Mouse (Mus musculus) forebrain, embryonic 10.5 days (tissue): ENCODE data around the gene Usp24. TPM values are rescaled to one million over a fixed set of nuclear protein-coding genes. Genes with fewer than 3 reads are reported as not detected.

ENCODE experiments used
- DNase-seq: peaks from one replicate; pipeline ENCODE4 v3.0.0-alpha.2; 2017; ENCODE audit warnings: low spot score; ENCODE audit errors: extremely low spot score
- H3K27ac ChIP-seq: fragments of 300-500 bp; sonication (generic); 2 replicates; pipeline ENCODE4 v1.5.1; 2016; ENCODE audit warnings: mild to moderate bottlenecking
- H3K27me3 ChIP-seq: fragments of 300-500 bp; sonication (generic); 2 replicates; pipeline ENCODE4 v1.6.1; 2016; ENCODE audit warnings: mild to moderate bottlenecking; ENCODE audit not compliant: poor library complexity, severe bottlenecking
- H3K36me3 ChIP-seq: fragments of 300-500 bp; sonication (generic); replicated peaks from 2 replicates; pipeline ENCODE4 v1.6.1; 2016; ENCODE audit warnings: mild to moderate bottlenecking, moderate library complexity
- H3K4me1 ChIP-seq: fragments of 300-500 bp; sonication (generic); 2 replicates; pipeline ENCODE4 v1.6.1; 2016
- H3K4me3 ChIP-seq: fragments of 300-500 bp; sonication (generic); 2 replicates; pipeline ENCODE4 v1.5.1; 2016; ENCODE audit warnings: mild to moderate bottlenecking, moderate library complexity
- H3K9me3 ChIP-seq: fragments of 300-500 bp; sonication (generic); 2 replicates; pipeline ENCODE4 v1.6.1; 2016; ENCODE audit warnings: mild to moderate bottlenecking, moderate library complexity
- WGBS: fragments of 180-500 bp; shearing (Covaris S2); methylation state at CpG from one replicate; pipeline ENCODE4 v1.1.7; 2016; 5-methylcytosine and 5-hydroxymethylcytosine counted together
- polyA plus RNA-seq: library from polyadenylated mRNA; unstranded; fragments of >200 nt; fragmentation: Nextera tagmentation; extraction: Ambion mirVana; gene quantifications from 2 replicates; pipeline ENCODE4 v1.2.1, GENCODE M21; 2016

Usp24 gene
- polyA plus RNA-seq, 1 experiment from 2014 or later = 8.6 TPM

DNA sequence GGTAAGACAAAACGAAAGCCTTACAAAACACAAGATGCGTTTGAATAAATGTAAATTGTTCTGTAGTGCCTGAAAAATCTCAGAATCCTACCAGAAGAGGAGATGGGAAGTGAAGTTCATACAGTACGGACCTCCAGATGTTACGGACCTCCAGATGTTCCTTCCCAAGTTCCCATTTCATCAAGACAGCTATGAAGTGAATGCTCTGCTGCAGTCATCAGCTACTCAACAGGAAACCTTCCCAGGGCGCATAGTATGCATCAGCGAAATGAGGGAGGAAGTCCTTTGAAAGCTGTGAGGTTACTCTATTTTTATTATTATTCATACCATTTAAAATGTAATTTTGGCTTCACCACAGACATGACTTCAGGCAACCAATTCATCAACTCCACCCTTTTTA is 14.7 kb upstream of the Usp24 start:
- Histone ChIP-seq H3K36me3 (no peaks in the 10 kb centered on the region), H3K9me3 (no peaks in the 10 kb centered on the region), H3K27ac (no peak overlapping the region), H3K27me3 (no peaks in the 10 kb centered on the region), H3K4me3 (no peak overlapping the region), H3K4me1 (peaks cover 5% of the 10 kb centered on the region; the same call in 1 of the 2 replicates)
- no peak for DNase-seq
- 89% methylated on average over 6 of the region's 6 CpGs for WGBS

- WGBS = 91% methylated on average over 3 of the region's 3 CpGs
Measured at GRCm38 (mm10) chr4:106308090-106308489, 7.9 kb upstream of the Usp24 start.

GRCm38 (mm10) chr4:106312651-106313050 is 3.4 kb upstream of the Usp24 start:
- no peaks in the 10 kb centered on the region for H3K36me3 ChIP-seq
- no peak overlapping the region for H3K27ac ChIP-seq
- no peak overlapping the region for H3K4me3 ChIP-seq
- 85% methylated on average over 8 of the region's 8 CpGs for WGBS
- H3K9me3 ChIP-seq = no peaks in the 10 kb centered on the region
- no peak for DNase-seq
- H3K4me1 ChIP-seq = peaks cover 23% of the 10 kb centered on the region
- H3K27me3 ChIP-seq = no peaks in the 10 kb centered on the region

More at GRCm38 (mm10) chr4:106308090-106308489, 7.9 kb upstream of the Usp24 start:
- no peaks in the 10 kb centered on the region for H3K36me3 ChIP-seq
- no peak for DNase-seq
- H3K27me3 ChIP-seq = no peaks in the 10 kb centered on the region
- H3K4me1 ChIP-seq = no peaks in the 10 kb centered on the region
- no peaks in the 10 kb centered on the region for H3K9me3 ChIP-seq
- no peak overlapping the region for H3K27ac ChIP-seq
- H3K4me3 ChIP-seq = no peak overlapping the region

DNA sequence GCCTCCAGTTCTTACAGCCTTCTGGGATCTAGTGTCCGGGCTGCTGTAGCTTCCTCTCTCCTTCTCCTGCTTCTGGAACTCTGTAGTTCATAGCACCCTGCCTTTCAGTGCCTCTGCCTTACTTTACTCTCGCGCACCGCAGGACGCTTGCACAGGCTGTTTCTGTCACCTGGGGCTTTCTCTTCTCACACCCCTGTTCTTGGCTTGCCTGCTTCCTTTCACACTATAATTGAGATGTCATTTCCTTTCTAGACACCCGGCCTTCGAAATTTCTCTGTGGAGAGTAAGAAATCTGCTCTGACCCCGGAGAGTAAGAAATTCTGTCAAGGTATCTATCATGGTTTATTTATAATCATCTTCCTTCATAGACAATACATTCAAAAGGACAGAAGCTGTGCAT is 2.9 kb upstream of the Usp24 start:
- H3K27ac ChIP-seq = no peak overlapping the region
- DNase-seq = no peak
- no peaks in the 10 kb centered on the region for H3K36me3 ChIP-seq
- no peaks in the 10 kb centered on the region for H3K27me3 ChIP-seq
- no peak overlapping the region for H3K4me3 ChIP-seq
- H3K9me3 ChIP-seq = no peaks in the 10 kb centered on the region
- peaks cover 27% of the 10 kb centered on the region for H3K4me1 ChIP-seq
- 93% methylated on average over 8 of the region's 8 CpGs for WGBS

GRCm38 (mm10) chr4:106313874-106314273 is 2.1 kb upstream of the Usp24 start:
- no peak for DNase-seq
- H3K27me3 ChIP-seq = no peaks in the 10 kb centered on the region
- no peak overlapping the region for H3K4me3 ChIP-seq
- no peak overlapping the region for H3K27ac ChIP-seq
- H3K9me3 ChIP-seq = no peaks in the 10 kb centered on the region
- H3K36me3 ChIP-seq = peaks cover 6% of the 10 kb centered on the region; the same call in 1 of the 2 replicates
- WGBS = 66% methylated on average over 4 of the region's 4 CpGs
- peaks cover 35% of the 10 kb centered on the region for H3K4me1 ChIP-seq

- DNase-seq = no peak
- Histone ChIP-seq H3K4me3 (no peak overlapping the region), H3K36me3 (peaks cover 6% of the 10 kb centered on the region; the same call in 1 of the 2 replicates), H3K9me3 (no peaks in the 10 kb centered on the region), H3K4me1 (peaks cover 39% of the 10 kb centered on the region), H3K27me3 (no peaks in the 10 kb centered on the region), H3K27ac (no peak overlapping the region)
Measured at GRCm38 (mm10) chr4:106314291-106314690, 1.7 kb upstream of the Usp24 start.

- Histone ChIP-seq H3K27ac (peak overlapping the region; percentile 99), H3K4me1 (peaks cover 51% of the 10 kb centered on the region), H3K4me3 (peak overlapping the region; percentile 96), H3K9me3 (no peaks in the 10 kb centered on the region), H3K27me3 (no peaks in the 10 kb centered on the region), H3K36me3 (peaks cover 12% of the 10 kb centered on the region)
- DNase-seq = peak; percentile 64
- under 1% methylated on average over 81 of the region's 81 CpGs for WGBS
Measured at GRCm38 (mm10) chr4:106316351-106317178, 552 bp downstream of the Usp24 start.

- Histone ChIP-seq H3K36me3 (peaks cover 13% of the 10 kb centered on the region), H3K27me3 (no peaks in the 10 kb centered on the region), H3K4me3 (peak overlapping the region; percentile 96), H3K9me3 (no peaks in the 10 kb centered on the region), H3K4me1 (peaks cover 51% of the 10 kb centered on the region), H3K27ac (peak overlapping the region; percentile 99)
- peak; percentile 43 for DNase-seq
- WGBS = 23% methylated on average over 19 of the region's 19 CpGs
Measured at GRCm38 (mm10) chr4:106317179-106318055, 1.4 kb downstream of the Usp24 start.

DNA sequence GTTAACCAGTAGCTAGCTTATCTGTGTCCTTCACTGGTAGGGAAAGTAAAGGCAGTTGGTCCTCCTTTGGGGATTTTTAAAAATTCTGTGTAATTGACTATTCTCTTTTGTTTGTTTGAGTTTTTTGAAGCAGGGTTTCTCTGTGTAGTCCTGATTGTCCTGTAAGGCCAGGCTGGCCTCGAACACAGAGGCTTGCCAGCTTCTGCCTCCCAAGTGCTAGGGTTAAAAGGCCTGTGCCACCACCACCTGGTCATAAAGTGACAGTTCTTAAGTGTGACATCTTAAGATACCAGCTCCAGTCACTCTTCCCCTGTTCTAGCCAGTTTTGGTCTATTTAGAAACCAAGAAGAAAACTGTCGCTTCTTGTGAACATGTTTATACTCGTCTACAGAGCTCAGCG is 2.2 kb downstream of the Usp24 start:
- H3K27ac ChIP-seq = 0 out of 2 replicates have a peak overlapping the region, but pooled peaks have one; percentile 99
- H3K9me3 ChIP-seq = no peaks in the 10 kb centered on the region
- 88% methylated on average over 4 of the region's 4 CpGs for WGBS
- peaks cover 13% of the 10 kb centered on the region for H3K36me3 ChIP-seq
- H3K4me3 ChIP-seq = peak overlapping the region; percentile 96
- DNase-seq = no peak
- peaks cover 51% of the 10 kb centered on the region for H3K4me1 ChIP-seq
- H3K27me3 ChIP-seq = no peaks in the 10 kb centered on the region

DNA sequence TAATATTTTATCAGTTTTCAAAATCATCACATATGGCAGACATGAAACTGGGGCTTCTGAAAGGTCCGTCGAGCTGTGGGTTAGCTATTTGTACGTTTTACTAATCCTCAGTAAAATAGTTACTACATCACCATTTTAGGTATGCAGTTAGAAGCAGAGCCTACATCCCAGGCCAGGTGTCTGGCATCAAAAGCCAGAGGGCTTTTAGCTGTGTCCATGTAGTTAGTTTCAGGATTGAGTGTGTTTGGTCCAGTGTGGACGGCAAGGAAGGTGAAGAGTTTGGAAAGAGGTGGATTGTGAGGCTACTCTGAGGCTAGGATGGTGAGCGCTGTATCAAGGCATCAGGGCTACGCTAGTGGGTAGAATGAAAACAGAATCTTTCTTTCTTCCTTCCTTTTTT is 3.0 kb downstream of the Usp24 start:
- no peak overlapping the region for H3K4me3 ChIP-seq
- no peak overlapping the region for H3K27ac ChIP-seq
- H3K9me3 ChIP-seq = no peaks in the 10 kb centered on the region
- DNase-seq = no peak
- peaks cover 13% of the 10 kb centered on the region for H3K36me3 ChIP-seq
- no peaks in the 10 kb centered on the region for H3K27me3 ChIP-seq
- peaks cover 50% of the 10 kb centered on the region for H3K4me1 ChIP-seq
- WGBS = 93% methylated on average over 6 of the region's 6 CpGs

- Histone ChIP-seq H3K4me3 (no peak overlapping the region), H3K9me3 (no peaks in the 10 kb centered on the region), H3K36me3 (peaks cover 32% of the 10 kb centered on the region), H3K27me3 (no peaks in the 10 kb centered on the region), H3K4me1 (peaks cover 26% of the 10 kb centered on the region), H3K27ac (no peak overlapping the region)
- no peak for DNase-seq
- WGBS = 92% methylated on average over 10 of the region's 10 CpGs
Measured at GRCm38 (mm10) chr4:106322846-106323245, 6.8 kb downstream of the Usp24 start.

GRCm38 (mm10) chr4:106323318-106323717 is 7.3 kb downstream of the Usp24 start:
- 81% methylated on average over 2 of the region's 2 CpGs for WGBS
- H3K36me3 ChIP-seq = peaks cover 32% of the 10 kb centered on the region
- H3K27ac ChIP-seq = no peak overlapping the region
- H3K4me3 ChIP-seq = no peak overlapping the region
- no peaks in the 10 kb centered on the region for H3K9me3 ChIP-seq
- H3K4me1 ChIP-seq = peaks cover 21% of the 10 kb centered on the region
- DNase-seq = no peak
- no peaks in the 10 kb centered on the region for H3K27me3 ChIP-seq

DNA sequence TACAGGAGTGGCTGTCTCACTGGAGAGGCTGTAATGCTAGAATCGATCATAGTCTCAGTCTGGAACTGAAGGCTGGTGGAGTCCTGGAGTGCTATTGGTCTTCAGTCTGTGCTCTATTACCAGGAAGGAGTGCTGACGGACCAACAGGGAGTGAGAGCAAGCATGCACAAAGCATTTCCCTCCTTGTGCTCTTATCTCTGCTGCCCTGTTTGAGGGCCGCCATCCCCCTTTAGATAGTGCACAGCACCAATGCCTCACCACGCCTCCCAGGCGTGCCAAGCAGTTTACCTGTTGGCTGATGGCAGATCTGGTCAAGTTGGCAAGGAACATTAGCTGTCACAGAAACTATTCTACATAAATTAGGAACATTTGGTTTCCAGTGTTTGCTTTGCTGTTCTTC is 11.4 kb downstream of the Usp24 start:
- 86% methylated on average over 5 of the region's 5 CpGs for WGBS
- Histone ChIP-seq H3K27me3 (no peaks in the 10 kb centered on the region), H3K4me1 (no peaks in the 10 kb centered on the region), H3K36me3 (peaks cover 28% of the 10 kb centered on the region), H3K27ac (no peak overlapping the region), H3K9me3 (no peaks in the 10 kb centered on the region), H3K4me3 (no peak overlapping the region)
- no peak for DNase-seq
